Mouse (Mus musculus): ENCODE results near the gene Tmem274. TPM values are rescaled to one million over a fixed set of nuclear protein-coding genes. Genes with fewer than 3 reads are reported as not detected.

Tmem274 gene
- polyA plus RNA-seq, 1 experiment from 2014 or later, result 0.83 TPM

Other genes starting within 250 kb of the Tmem274 start
- gene Kif1b, start 169.7 kb upstream of the Tmem274 start, polyA plus RNA-seq (2016; fragmentation: Nextera tagmentation; extraction: Ambion mirVana), result 31.4 and 38.2 TPM in 2 replicates
- 72.2 and 76.4 TPM in 2 replicates for gene Ube4b, start 50.6 kb upstream of the Tmem274 start, polyA plus RNA-seq (2016; fragmentation: Nextera tagmentation; extraction: Ambion mirVana)
- gene Rbp7, start 22.4 kb upstream of the Tmem274 start, polyA plus RNA-seq (2016; fragmentation: Nextera tagmentation; extraction: Ambion mirVana), result not detected in 2 replicates
- 16.1 and 16.8 TPM in 2 replicates for gene Nmnat1, start 7.8 kb downstream of the Tmem274 start, polyA plus RNA-seq (2016; fragmentation: Nextera tagmentation; extraction: Ambion mirVana)
- 55.1 and 55.4 TPM in 2 replicates for gene Lzic, start 7.9 kb downstream of the Tmem274 start, polyA plus RNA-seq (2016; fragmentation: Nextera tagmentation; extraction: Ambion mirVana)
- 67.1 and 78.4 TPM in 2 replicates for gene Ctnnbip1, start 40.9 kb downstream of the Tmem274 start, polyA plus RNA-seq (2016; fragmentation: Nextera tagmentation; extraction: Ambion mirVana)
- 34.8 and 41.2 TPM in 2 replicates for gene Clstn1, start 109.1 kb downstream of the Tmem274 start, polyA plus RNA-seq (2016; fragmentation: Nextera tagmentation; extraction: Ambion mirVana)
- 2.7 and 3.4 TPM in 2 replicates for gene Pik3cd, start 225.2 kb downstream of the Tmem274 start, polyA plus RNA-seq (2016; fragmentation: Nextera tagmentation; extraction: Ambion mirVana)